Mouse (Mus musculus) left cerebral cortex, adult 11 months (tissue): ENCODE results near the gene Sirt5.
A peak's percentile ranks its signal among the peaks of the same experiment; 100 is the strongest.

Experiments
- DNase-seq: peaks from one replicate; pipeline ENCODE4 v3.0.0; 2022; ENCODE audit warnings: low spot score

Gene Sirt5

GRCm38 (mm10) chr13:43364985-43365824 lies at the start of gene Sirt5:
TSS of gene Sirt5 (plus strand) at chr13:43365496.
- peak; percentile 58 for DNase-seq

- no peak for DNase-seq
Observed at GRCm38 (mm10) chr13:43317411-43317810, 47.9 kb upstream of the Sirt5 start.

GRCm38 (mm10) chr13:43319396-43319795 lies 45.9 kb upstream of the Sirt5 start:
- no peak for DNase-seq

- DNase-seq = no peak
Observed at GRCm38 (mm10) chr13:43321492-43321891, 43.8 kb upstream of the Sirt5 start.

GRCm38 (mm10) chr13:43325427-43325826 lies 39.9 kb upstream of the Sirt5 start:
- no peak for DNase-seq

GRCm38 (mm10) chr13:43331721-43332444 lies 33.4 kb upstream of the Sirt5 start:
- DNase-seq = no peak

- no peak for DNase-seq
Observed at GRCm38 (mm10) chr13:43332591-43332990, 32.7 kb upstream of the Sirt5 start.

GRCm38 (mm10) chr13:43336425-43337221 lies 28.7 kb upstream of the Sirt5 start:
- no peak for DNase-seq

GRCm38 (mm10) chr13:43338001-43338400 lies 27.3 kb upstream of the Sirt5 start:
- DNase-seq = no peak

GRCm38 (mm10) chr13:43338632-43339031 lies 26.7 kb upstream of the Sirt5 start:
- no peak for DNase-seq

- DNase-seq = no peak
Observed at GRCm38 (mm10) chr13:43346825-43347224, 18.5 kb upstream of the Sirt5 start.

GRCm38 (mm10) chr13:43349376-43349775 lies 15.9 kb upstream of the Sirt5 start:
- no peak for DNase-seq

GRCm38 (mm10) chr13:43350489-43351169 lies 14.7 kb upstream of the Sirt5 start:
- DNase-seq = no peak

GRCm38 (mm10) chr13:43353356-43353755 lies 11.9 kb upstream of the Sirt5 start:
- no peak for DNase-seq

GRCm38 (mm10) chr13:43354362-43354761 lies 10.9 kb upstream of the Sirt5 start:
- DNase-seq = no peak

GRCm38 (mm10) chr13:43356346-43357125 lies 8.8 kb upstream of the Sirt5 start:
- no peak for DNase-seq

GRCm38 (mm10) chr13:43360534-43360933 lies 4.8 kb upstream of the Sirt5 start:
- DNase-seq = no peak

GRCm38 (mm10) chr13:43362353-43362752 lies 2.9 kb upstream of the Sirt5 start:
- DNase-seq = no peak

- no peak for DNase-seq
Observed at GRCm38 (mm10) chr13:43365825-43366184, 509 bp downstream of the Sirt5 start.

GRCm38 (mm10) chr13:43370063-43370462 lies 4.8 kb downstream of the Sirt5 start:
- DNase-seq = no peak

- DNase-seq = no peak
Observed at GRCm38 (mm10) chr13:43372892-43373291, 7.6 kb downstream of the Sirt5 start.
